Mouse (Mus musculus): ENCODE results near the gene Zfp420. TPM values are rescaled to one million over a fixed set of nuclear protein-coding genes. Genes with fewer than 3 reads are reported as not detected.

The Zfp420 gene
- polyA plus RNA-seq (2012; ENCODE audit: low replicate concordance) = 0.41 and 0.74 TPM in 2 replicates

GRCm38 (mm10) chr7:29859532-29860517 is at the start of gene Zfp420:
TSS of gene Zfp420 (plus strand) at chr7:29859979.

GRCm38 (mm10) chr7:29815910-29816429 is 43.8 kb upstream of the Zfp420 start, which contains the start of gene Zfp790:
TSS of gene Zfp790 (plus strand) at chr7:29816114.

GRCm38 (mm10) chr7:29853219-29853842 is 6.4 kb upstream of the Zfp420 start, which contains the start of gene Zfp940:
TSS of gene Zfp940 (minus strand) at chr7:29853669.

GRCm38 (mm10) chr7:29905966-29906681 is 46.3 kb downstream of the Zfp420 start, which contains the start of gene Zfp27:
TSS of gene Zfp27 (minus strand) at chr7:29906572.

GRCm38 (mm10) chr7:29908130-29908950 is 48.6 kb downstream of the Zfp420 start, which contains the start of gene Zfp383:
TSS of gene Zfp383 (plus strand) at chr7:29908223.

Other genes starting within 250 kb of the Zfp420 start
- gene Catsperg2, start 132.9 kb upstream of the Zfp420 start, polyA plus RNA-seq (2012; ENCODE audit: low replicate concordance) = not detected in 2 replicates
- gene Zfp84, start 91.4 kb upstream of the Zfp420 start, polyA plus RNA-seq (2012; ENCODE audit: low replicate concordance) = 0.28 and 2.1 TPM in 2 replicates
- 0.43 and 0.51 TPM in 2 replicates for gene Zfp30, start 76.0 kb upstream of the Zfp420 start, polyA plus RNA-seq (2012; ENCODE audit: low replicate concordance)
- 0.18 and 0.24 TPM in 2 replicates for gene Zfp790, start 43.9 kb upstream of the Zfp420 start, polyA plus RNA-seq (2012; ENCODE audit: low replicate concordance)
- 0.16 and 0.20 TPM in 2 replicates for gene Zfp940, start 6.3 kb upstream of the Zfp420 start, polyA plus RNA-seq (2012; ENCODE audit: low replicate concordance)
- 0.30 and 0.34 TPM in 2 replicates for gene Zfp27, start 46.6 kb downstream of the Zfp420 start, polyA plus RNA-seq (2012; ENCODE audit: low replicate concordance)
- gene Zfp383, start 48.2 kb downstream of the Zfp420 start, polyA plus RNA-seq (2012; ENCODE audit: low replicate concordance) = not detected in 2 replicates
- gene Zfp74, start 94.1 kb downstream of the Zfp420 start, polyA plus RNA-seq (2012; ENCODE audit: low replicate concordance) = 4.0 and 5.1 TPM in 2 replicates
- gene Zfp568, start 124.0 kb downstream of the Zfp420 start, polyA plus RNA-seq (2012; ENCODE audit: low replicate concordance) = 1.4 and 3.7 TPM in 2 replicates
- not detected in 2 replicates for gene Zfp14, start 191.4 kb downstream of the Zfp420 start, polyA plus RNA-seq (2012; ENCODE audit: low replicate concordance)
- gene Zfp82, start 212.9 kb downstream of the Zfp420 start, polyA plus RNA-seq (2012; ENCODE audit: low replicate concordance) = 0.14 and 0.46 TPM in 2 replicates
- not detected in 2 replicates for gene Gm26920, start 230.4 kb downstream of the Zfp420 start, polyA plus RNA-seq (2012; ENCODE audit: low replicate concordance)
- 0.27 and 0.80 TPM in 2 replicates for gene Zfp566, start 230.5 kb downstream of the Zfp420 start, polyA plus RNA-seq (2012; ENCODE audit: low replicate concordance)
- gene Zfp260, start 234.8 kb downstream of the Zfp420 start, polyA plus RNA-seq (2012; ENCODE audit: low replicate concordance) = 0.48 and 0.87 TPM in 2 replicates